Mouse (Mus musculus): ENCODE results near the gene Atxn7l1. TPM values are rescaled to one million over a fixed set of nuclear protein-coding genes. Genes with fewer than 3 reads are reported as not detected.

Atxn7l1 gene
- polyA plus RNA-seq, 1 experiment from 2014 or later = 18.6 TPM

GRCm38 (mm10) chr12:33334951-33335350 lies 187.5 kb downstream of the Atxn7l1 start:
- Histone ChIP-seq H3K27ac (no peak overlapping the region), H3K4me1 (replicated peaks) (peaks cover 28% of the 10 kb centered on the region), H3K4me3 (replicated peaks) (no peak overlapping the region), H3K9me3 (no peaks in the 10 kb centered on the region), H3K27me3 (peaks cover 4% of the 10 kb centered on the region; the same call in 1 of the 2 replicates), H3K4me2 (replicated peaks) (no peak overlapping the region), H3K36me3 (no peaks in the 10 kb centered on the region), H3K9ac (replicated peaks) (no peak overlapping the region)
- ATAC-seq = no peak
- WGBS = 83% methylated on average over 5 of the region's 5 CpGs

- peaks cover 4% of the 10 kb centered on the region; the same call in 1 of the 2 replicates for H3K27me3 ChIP-seq
- H3K4me1 ChIP-seq (replicated peaks) = peaks cover 31% of the 10 kb centered on the region
- WGBS = 87% methylated on average over 4 of the region's 4 CpGs
- no peak for ATAC-seq
- H3K9me3 ChIP-seq = no peaks in the 10 kb centered on the region
- H3K27ac ChIP-seq = no peak overlapping the region
- no peak overlapping the region for H3K4me2 ChIP-seq (replicated peaks)
- no peaks in the 10 kb centered on the region for H3K36me3 ChIP-seq
- H3K9ac ChIP-seq (replicated peaks) = no peak overlapping the region
- no peak overlapping the region for H3K4me3 ChIP-seq (replicated peaks)
Observed at GRCm38 (mm10) chr12:33335410-33335809, 187.9 kb downstream of the Atxn7l1 start.

- Histone ChIP-seq H3K9ac (replicated peaks) (no peak overlapping the region), H3K4me1 (replicated peaks) (peaks cover 44% of the 10 kb centered on the region), H3K4me3 (replicated peaks) (no peak overlapping the region), H3K36me3 (no peaks in the 10 kb centered on the region), H3K4me2 (replicated peaks) (no peak overlapping the region), H3K27me3 (peaks cover 4% of the 10 kb centered on the region; the same call in 1 of the 2 replicates), H3K9me3 (no peaks in the 10 kb centered on the region), H3K27ac (0 out of 2 replicates have a peak overlapping the region, but pooled peaks have one; percentile 2)
- WGBS = 65% methylated on average over 10 of the region's 10 CpGs
- ATAC-seq = no peak
Observed at GRCm38 (mm10) chr12:33336561-33337125, 189.2 kb downstream of the Atxn7l1 start.

GRCm38 (mm10) chr12:33337289-33337688 lies 189.8 kb downstream of the Atxn7l1 start:
- Histone ChIP-seq H3K9me3 (no peaks in the 10 kb centered on the region), H3K27ac (no peak overlapping the region), H3K9ac (replicated peaks) (no peak overlapping the region), H3K4me2 (replicated peaks) (no peak overlapping the region), H3K27me3 (peaks cover 4% of the 10 kb centered on the region; the same call in 1 of the 2 replicates), H3K36me3 (no peaks in the 10 kb centered on the region), H3K4me3 (replicated peaks) (no peak overlapping the region), H3K4me1 (replicated peaks) (peaks cover 48% of the 10 kb centered on the region)
- 54% methylated on average over 4 of the region's 4 CpGs for WGBS
- no peak for ATAC-seq

- Histone ChIP-seq H3K27ac (no peak overlapping the region), H3K36me3 (no peaks in the 10 kb centered on the region), H3K9me3 (no peaks in the 10 kb centered on the region), H3K4me2 (replicated peaks) (no peak overlapping the region), H3K4me1 (replicated peaks) (peaks cover 44% of the 10 kb centered on the region), H3K27me3 (peaks cover 4% of the 10 kb centered on the region; the same call in 1 of the 2 replicates), H3K9ac (replicated peaks) (no peak overlapping the region), H3K4me3 (replicated peaks) (no peak overlapping the region)
- ATAC-seq = no peak
- 43% methylated on average over 5 of the region's 5 CpGs for WGBS
Observed at GRCm38 (mm10) chr12:33338170-33338569, 190.7 kb downstream of the Atxn7l1 start.

- Histone ChIP-seq H3K27me3 (peaks cover 5% of the 10 kb centered on the region; the same call in 1 of the 2 replicates), H3K27ac (no peak overlapping the region; the same call in 1 of the 2 replicates), H3K4me3 (replicated peaks) (no peak overlapping the region), H3K9ac (replicated peaks) (no peak overlapping the region), H3K36me3 (no peaks in the 10 kb centered on the region), H3K4me1 (replicated peaks) (peaks cover 45% of the 10 kb centered on the region), H3K9me3 (no peaks in the 10 kb centered on the region), H3K4me2 (replicated peaks) (no peak overlapping the region)
- ATAC-seq = no peak
- 81% methylated on average over 4 of the region's 4 CpGs for WGBS
Observed at GRCm38 (mm10) chr12:33339822-33340221, 192.3 kb downstream of the Atxn7l1 start.

- H3K36me3 ChIP-seq = no peaks in the 10 kb centered on the region
- H3K9ac ChIP-seq (replicated peaks) = no peak overlapping the region
- WGBS = 76% methylated on average over 6 of the region's 6 CpGs
- H3K4me1 ChIP-seq (replicated peaks) = peaks cover 54% of the 10 kb centered on the region
- no peak overlapping the region for H3K4me3 ChIP-seq (replicated peaks)
- H3K4me2 ChIP-seq (replicated peaks) = no peak overlapping the region
- H3K9me3 ChIP-seq = no peaks in the 10 kb centered on the region
- H3K27me3 ChIP-seq = peaks cover 6% of the 10 kb centered on the region
- ATAC-seq = no peak
- peak overlapping the region; percentile 61; the same call in 1 of the 2 replicates for H3K27ac ChIP-seq
Observed at GRCm38 (mm10) chr12:33340698-33341097, 193.2 kb downstream of the Atxn7l1 start.

- H3K36me3 ChIP-seq = no peaks in the 10 kb centered on the region
- H3K27me3 ChIP-seq = peaks cover 12% of the 10 kb centered on the region
- no peak overlapping the region for H3K4me2 ChIP-seq (replicated peaks)
- peaks cover 61% of the 10 kb centered on the region for H3K4me1 ChIP-seq (replicated peaks)
- WGBS = 68% methylated on average over 17 of the region's 17 CpGs
- peak; percentile 82 for ATAC-seq
- H3K4me3 ChIP-seq (replicated peaks) = no peak overlapping the region
- H3K9ac ChIP-seq (replicated peaks) = no peak overlapping the region
- no peaks in the 10 kb centered on the region for H3K9me3 ChIP-seq
- peak overlapping the region; percentile 61 for H3K27ac ChIP-seq
Observed at GRCm38 (mm10) chr12:33341351-33341892, 193.9 kb downstream of the Atxn7l1 start.

GRCm38 (mm10) chr12:33344970-33345772 lies 197.7 kb downstream of the Atxn7l1 start:
- peak; percentile 32 for ATAC-seq
- Histone ChIP-seq H3K36me3 (peaks cover 10% of the 10 kb centered on the region), H3K4me3 (replicated peaks) (peak overlapping the region; percentile 22), H3K27me3 (peaks cover 15% of the 10 kb centered on the region), H3K4me2 (replicated peaks) (peak overlapping the region; percentile 57), H3K9me3 (no peaks in the 10 kb centered on the region), H3K4me1 (replicated peaks) (peaks cover 51% of the 10 kb centered on the region), H3K9ac (replicated peaks) (peak overlapping the region; percentile 59), H3K27ac (peak overlapping the region; percentile 49)
- WGBS = 4% methylated on average over 25 of the region's 25 CpGs

- Histone ChIP-seq H3K4me2 (replicated peaks) (peak overlapping the region; percentile 57), H3K9me3 (no peaks in the 10 kb centered on the region), H3K4me1 (replicated peaks) (peaks cover 44% of the 10 kb centered on the region), H3K36me3 (peaks cover 13% of the 10 kb centered on the region), H3K27me3 (peaks cover 15% of the 10 kb centered on the region), H3K4me3 (replicated peaks) (no peak overlapping the region; the same call in 1 of the 2 replicates), H3K27ac (no peak overlapping the region), H3K9ac (replicated peaks) (peak overlapping the region; percentile 59; the same call in 1 of the 2 replicates)
- WGBS = 26% methylated on average over 23 of the region's 23 CpGs
- peak; percentile 9; the same call in 1 of the 2 replicates for ATAC-seq
Observed at GRCm38 (mm10) chr12:33345773-33346435, 198.4 kb downstream of the Atxn7l1 start.

GRCm38 (mm10) chr12:33352671-33353070 lies 205.2 kb downstream of the Atxn7l1 start:
- Histone ChIP-seq H3K36me3 (peaks cover 22% of the 10 kb centered on the region), H3K9ac (replicated peaks) (no peak overlapping the region), H3K9me3 (no peaks in the 10 kb centered on the region), H3K4me2 (replicated peaks) (no peak overlapping the region), H3K27ac (no peak overlapping the region), H3K4me3 (replicated peaks) (no peak overlapping the region), H3K4me1 (replicated peaks) (no peaks in the 10 kb centered on the region), H3K27me3 (no peaks in the 10 kb centered on the region)
- no peak for ATAC-seq
- 79% methylated on average over 4 of the region's 4 CpGs for WGBS
